Mouse (Mus musculus) stomach, embryonic 15.5 days (tissue): ENCODE measurements around the gene Dnase2b. TPM values are rescaled to one million over a fixed set of nuclear protein-coding genes. Genes with fewer than 3 reads are reported as not detected.

ENCODE experiments used
- ATAC-seq: fragments of 200-750 bp; cut with Nextera tagmentation; 2 replicates; pipeline ENCODE4 v1.8.0; 2017; ENCODE audit warnings: low read depth, moderate number of reproducible peaks, moderate TSS enrichment; ENCODE audit not compliant: insufficient read depth, low FRiP score
- H3K27ac ChIP-seq: fragments of 300-500 bp; sonication (generic); 2 replicates; pipeline ENCODE4 v1.5.1; 2015; ENCODE audit warnings: mild to moderate bottlenecking, inconsistent platforms
- H3K27me3 ChIP-seq: fragments of 300-500 bp; sonication (generic); replicated peaks from 2 replicates; pipeline ENCODE4 v1.6.1; 2015; ENCODE audit warnings: inconsistent platforms
- H3K36me3 ChIP-seq: fragments of 300-500 bp; sonication (generic); 2 replicates; pipeline ENCODE4 v1.6.1; 2015; ENCODE audit warnings: inconsistent platforms
- H3K4me1 ChIP-seq: fragments of 300-500 bp; sonication (generic); 2 replicates; pipeline ENCODE4 v1.6.1; 2015; ENCODE audit warnings: inconsistent platforms
- H3K4me2 ChIP-seq: fragments of 300-500 bp; sonication (generic); 2 replicates; pipeline ENCODE4 v1.6.1; 2015; ENCODE audit warnings: mild to moderate bottlenecking, inconsistent platforms
- H3K4me3 ChIP-seq: fragments of 300-500 bp; sonication (generic); replicated peaks from 2 replicates; pipeline ENCODE4 v1.5.1; 2015; ENCODE audit warnings: inconsistent platforms
- H3K9ac ChIP-seq: fragments of 300-500 bp; sonication (generic); 2 replicates; pipeline ENCODE4 v1.6.1; 2015; ENCODE audit warnings: inconsistent platforms
- H3K9me3 ChIP-seq: fragments of 300-500 bp; sonication (generic); 2 replicates; pipeline ENCODE4 v1.6.1; 2016; ENCODE audit warnings: inconsistent platforms
- WGBS: fragments of 180-500 bp; shearing (Covaris S2); methylation state at CpG from one replicate; pipeline ENCODE4 v1.1.7; 2015; 5-methylcytosine and 5-hydroxymethylcytosine counted together
- polyA plus RNA-seq: library from polyadenylated mRNA; unstranded; fragments of >200 nt; fragmentation: Nextera tagmentation; extraction: Ambion mirVana; gene quantifications from 2 replicates; pipeline ENCODE4 v1.2.1, GENCODE M21; 2015

Dnase2b gene
- polyA plus RNA-seq, 1 experiment from 2014 or later, result 0.24 TPM

DNA sequence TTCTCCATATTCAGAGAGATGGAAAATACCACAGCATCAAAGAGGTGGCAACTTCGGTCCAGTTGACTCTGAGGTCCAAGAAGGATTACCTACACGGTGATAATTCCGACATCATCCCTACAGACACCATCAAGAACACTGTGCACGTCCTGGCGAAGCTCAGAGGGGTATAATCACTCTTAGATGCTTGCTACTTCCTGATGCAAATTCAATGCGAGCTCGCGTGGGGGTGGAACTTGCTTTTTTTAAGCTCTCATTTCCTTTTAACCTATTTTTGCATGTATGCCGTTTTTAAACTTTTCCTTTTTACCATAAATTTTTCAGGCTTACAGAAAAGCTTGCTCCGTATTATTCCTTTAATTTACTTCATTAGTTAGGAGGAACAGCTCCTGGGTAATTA, 5.1 kb downstream of the Dnase2b start:
- Histone ChIP-seq H3K36me3 (no peaks in the 10 kb centered on the region), H3K9me3 (no peaks in the 10 kb centered on the region), H3K27me3 (no peaks in the 10 kb centered on the region), H3K27ac (no peak overlapping the region), H3K4me2 (no peak overlapping the region), H3K4me3 (no peak overlapping the region), H3K9ac (no peak overlapping the region), H3K4me1 (no peaks in the 10 kb centered on the region)
- 79% methylated on average over 10 of the region's 10 CpGs for WGBS
- no peak for ATAC-seq

DNA sequence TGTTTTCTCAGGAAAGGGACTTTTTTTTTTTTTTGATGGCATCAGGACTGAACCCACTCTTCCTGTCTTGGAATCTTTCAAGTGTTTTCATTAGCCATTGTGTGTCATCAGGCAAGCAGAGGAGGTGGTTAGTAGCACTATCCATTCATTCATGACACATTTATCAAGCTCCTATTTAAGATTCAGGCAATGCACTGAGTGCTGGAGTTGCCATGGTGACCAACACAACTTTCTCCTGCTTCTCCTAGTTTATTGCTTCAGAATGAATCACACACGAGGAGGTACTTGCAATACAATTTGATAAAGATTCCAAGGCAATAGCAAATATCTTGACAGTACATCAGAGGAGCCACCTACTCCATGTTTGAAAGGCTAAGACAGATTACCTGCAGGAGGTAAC, 8.0 kb downstream of the Dnase2b start:
- no peaks in the 10 kb centered on the region for H3K4me1 ChIP-seq
- no peak overlapping the region for H3K4me3 ChIP-seq
- 20% methylated on average over 1 of the region's 1 CpGs for WGBS
- H3K36me3 ChIP-seq, result no peaks in the 10 kb centered on the region
- H3K4me2 ChIP-seq, result no peak overlapping the region
- H3K9me3 ChIP-seq, result no peaks in the 10 kb centered on the region
- no peak for ATAC-seq
- H3K9ac ChIP-seq, result no peak overlapping the region
- no peak overlapping the region for H3K27ac ChIP-seq
- no peaks in the 10 kb centered on the region for H3K27me3 ChIP-seq

DNA sequence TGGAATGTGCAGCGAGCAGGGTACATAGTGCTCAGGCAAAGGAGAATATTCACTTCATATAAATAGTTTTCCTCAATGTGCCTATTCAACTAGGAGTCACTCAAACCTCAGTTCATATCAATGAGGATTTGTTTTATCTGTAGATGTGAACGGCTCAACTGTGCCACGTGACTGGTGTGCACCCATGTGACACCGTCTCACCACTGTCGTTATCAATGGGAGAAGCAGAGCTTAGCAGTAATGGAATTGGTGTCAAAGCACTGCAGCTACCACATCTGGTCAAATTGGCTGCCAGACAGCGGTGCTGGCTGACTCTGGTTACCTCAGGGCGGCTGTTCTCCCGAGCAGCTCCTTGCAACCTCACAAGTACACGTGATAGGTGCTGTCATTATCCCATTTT, 10.7 kb downstream of the Dnase2b start:
- WGBS, result 72% methylated on average over 9 of the region's 9 CpGs
- Histone ChIP-seq H3K4me2 (no peak overlapping the region), H3K9me3 (no peaks in the 10 kb centered on the region), H3K27ac (no peak overlapping the region), H3K36me3 (no peaks in the 10 kb centered on the region), H3K4me3 (no peak overlapping the region), H3K27me3 (no peaks in the 10 kb centered on the region), H3K4me1 (no peaks in the 10 kb centered on the region), H3K9ac (no peak overlapping the region)
- ATAC-seq, result no peak

DNA sequence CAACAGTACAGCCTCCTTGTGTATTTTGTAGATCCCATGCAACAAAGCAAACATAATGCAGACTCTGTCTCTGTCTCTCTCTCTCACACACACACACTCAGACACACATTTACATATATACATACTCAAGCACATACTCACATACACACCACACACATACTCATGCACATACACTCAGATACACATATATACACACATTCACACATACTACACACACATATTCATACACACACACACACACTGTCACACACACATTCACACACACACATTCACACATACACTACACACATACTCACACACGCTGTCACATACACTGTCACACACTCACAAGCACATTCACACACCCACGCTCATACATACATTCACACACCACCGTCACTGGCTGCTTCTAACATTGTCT, 12.9 kb downstream of the Dnase2b start:
- Histone ChIP-seq H3K4me2 (no peak overlapping the region), H3K4me3 (no peak overlapping the region), H3K27me3 (no peaks in the 10 kb centered on the region), H3K9me3 (no peaks in the 10 kb centered on the region), H3K4me1 (0 out of 2 replicates have a peak, but pooled peaks cover 2% of the 10 kb centered on the region), H3K27ac (no peak overlapping the region), H3K36me3 (no peaks in the 10 kb centered on the region), H3K9ac (no peak overlapping the region)
- WGBS, result 91% methylated on average over 3 of the region's 3 CpGs
- ATAC-seq, result no peak

DNA sequence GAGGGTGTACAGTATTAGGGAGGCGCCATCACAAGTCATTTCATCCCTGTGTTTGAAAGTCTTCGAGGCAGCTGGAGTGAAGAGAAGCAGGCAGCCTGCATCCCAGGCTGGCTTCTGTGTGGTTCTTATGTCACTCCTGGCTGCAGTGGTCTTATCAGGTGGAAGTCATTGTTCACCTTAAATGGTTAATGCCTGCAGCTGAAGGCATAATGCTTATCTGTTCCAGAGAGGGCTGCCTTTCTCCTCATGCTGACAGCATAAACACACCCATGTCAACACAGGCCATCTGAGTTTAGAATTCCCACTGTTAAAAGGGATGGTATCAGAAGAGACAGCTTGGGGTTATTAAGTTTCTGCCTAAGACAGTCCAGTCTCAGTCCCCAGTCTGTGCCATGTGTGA, 14.2 kb downstream of the Dnase2b start:
- Histone ChIP-seq H3K4me1 (0 out of 2 replicates have a peak, but pooled peaks cover 2% of the 10 kb centered on the region), H3K27ac (no peak overlapping the region), H3K4me2 (no peak overlapping the region), H3K36me3 (no peaks in the 10 kb centered on the region), H3K27me3 (no peaks in the 10 kb centered on the region), H3K9me3 (no peaks in the 10 kb centered on the region), H3K9ac (no peak overlapping the region), H3K4me3 (no peak overlapping the region)
- ATAC-seq, result no peak
- 58% methylated on average over 2 of the region's 2 CpGs for WGBS

DNA sequence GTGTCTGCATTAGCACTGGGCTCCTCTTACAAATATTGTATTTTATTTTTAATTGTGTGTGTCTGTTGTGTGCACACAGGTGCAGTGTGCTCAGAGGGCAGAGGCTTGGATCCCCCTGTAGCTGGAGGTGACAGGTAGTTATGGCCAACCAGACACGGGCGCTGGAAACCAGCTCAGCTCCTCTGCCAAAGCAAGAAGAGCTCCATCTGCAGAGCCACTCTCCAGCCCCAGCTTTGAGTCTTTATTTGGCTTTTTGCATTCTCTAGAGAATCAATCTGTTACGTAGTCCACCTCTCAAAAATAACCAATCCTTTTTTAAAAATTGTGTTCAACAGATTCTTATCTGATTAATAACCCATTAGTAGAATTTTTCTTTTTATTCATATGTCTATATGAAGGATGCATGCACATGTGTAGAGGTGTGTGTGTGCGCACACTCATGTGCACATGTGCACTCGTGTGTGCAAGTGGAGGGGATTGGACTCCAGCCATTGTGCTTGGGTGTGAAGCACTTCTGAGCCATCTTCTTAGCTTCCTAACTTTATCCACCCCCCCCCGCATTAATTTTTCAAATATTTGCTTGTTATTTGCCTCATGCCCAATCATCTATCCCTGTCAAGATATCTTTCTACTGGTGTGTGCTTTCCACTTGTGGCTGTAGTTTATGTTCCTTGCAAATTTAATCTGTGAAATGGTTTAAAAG, 16.0 kb downstream of the Dnase2b start:
- ATAC-seq, result no peak
- no peak overlapping the region for H3K9ac ChIP-seq
- H3K4me2 ChIP-seq, result no peak overlapping the region
- H3K9me3 ChIP-seq, result no peaks in the 10 kb centered on the region
- 74% methylated on average over 6 of the region's 6 CpGs for WGBS
- H3K27ac ChIP-seq, result no peak overlapping the region
- H3K4me1 ChIP-seq, result 0 out of 2 replicates have a peak, but pooled peaks cover 2% of the 10 kb centered on the region
- H3K36me3 ChIP-seq, result no peaks in the 10 kb centered on the region
- H3K27me3 ChIP-seq, result no peaks in the 10 kb centered on the region
- no peak overlapping the region for H3K4me3 ChIP-seq

DNA sequence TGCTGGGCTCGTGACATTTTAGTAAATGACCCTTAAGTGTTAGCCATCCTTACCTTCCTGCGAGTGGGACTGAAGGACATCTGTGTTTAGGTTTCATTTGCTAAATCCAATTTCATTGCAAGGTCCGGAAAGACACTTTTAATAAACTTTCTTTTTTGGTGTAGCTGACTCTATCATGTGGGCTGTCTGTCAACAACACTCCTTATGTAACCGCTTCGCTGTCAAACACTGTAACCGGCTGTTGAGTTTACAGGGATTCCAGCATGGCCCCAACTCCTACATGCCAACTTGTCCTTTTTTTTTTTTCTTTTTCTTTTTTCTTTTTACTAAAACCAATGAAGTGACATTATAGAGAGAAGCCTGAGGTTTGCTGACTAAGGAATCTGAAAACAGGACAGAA, 17.0 kb downstream of the Dnase2b start:
- Histone ChIP-seq H3K36me3 (no peaks in the 10 kb centered on the region), H3K4me1 (0 out of 2 replicates have a peak, but pooled peaks cover 2% of the 10 kb centered on the region), H3K9me3 (no peaks in the 10 kb centered on the region), H3K27me3 (no peaks in the 10 kb centered on the region), H3K9ac (no peak overlapping the region), H3K27ac (no peak overlapping the region), H3K4me3 (no peak overlapping the region), H3K4me2 (no peak overlapping the region)
- ATAC-seq, result no peak
- 57% methylated on average over 6 of the region's 6 CpGs for WGBS

DNA sequence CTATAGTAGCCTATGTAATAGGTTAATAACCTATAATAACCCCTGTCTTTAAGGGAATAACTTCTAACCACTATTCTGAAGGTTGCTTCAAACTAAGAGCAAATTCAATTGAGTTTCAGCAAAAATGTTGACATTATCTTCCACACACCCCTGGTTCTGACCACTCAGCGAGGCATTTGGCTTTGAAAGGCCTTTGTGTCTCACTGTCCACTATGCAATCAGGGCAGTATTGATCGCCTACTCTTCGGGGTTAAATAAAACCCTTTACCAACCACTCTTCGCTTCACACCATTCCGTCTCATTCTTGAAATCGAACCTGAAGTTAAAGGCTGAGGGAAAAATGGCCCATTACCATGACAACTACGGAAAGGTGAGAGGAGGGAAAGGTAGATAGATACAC, 18.5 kb downstream of the Dnase2b start:
- H3K4me1 ChIP-seq, result 0 out of 2 replicates have a peak, but pooled peaks cover 2% of the 10 kb centered on the region
- H3K4me3 ChIP-seq, result no peak overlapping the region
- H3K9ac ChIP-seq, result no peak overlapping the region
- no peak for ATAC-seq
- no peaks in the 10 kb centered on the region for H3K36me3 ChIP-seq
- 84% methylated on average over 7 of the region's 7 CpGs for WGBS
- no peak overlapping the region for H3K27ac ChIP-seq
- no peaks in the 10 kb centered on the region for H3K9me3 ChIP-seq
- H3K27me3 ChIP-seq, result no peaks in the 10 kb centered on the region
- H3K4me2 ChIP-seq, result no peak overlapping the region

DNA sequence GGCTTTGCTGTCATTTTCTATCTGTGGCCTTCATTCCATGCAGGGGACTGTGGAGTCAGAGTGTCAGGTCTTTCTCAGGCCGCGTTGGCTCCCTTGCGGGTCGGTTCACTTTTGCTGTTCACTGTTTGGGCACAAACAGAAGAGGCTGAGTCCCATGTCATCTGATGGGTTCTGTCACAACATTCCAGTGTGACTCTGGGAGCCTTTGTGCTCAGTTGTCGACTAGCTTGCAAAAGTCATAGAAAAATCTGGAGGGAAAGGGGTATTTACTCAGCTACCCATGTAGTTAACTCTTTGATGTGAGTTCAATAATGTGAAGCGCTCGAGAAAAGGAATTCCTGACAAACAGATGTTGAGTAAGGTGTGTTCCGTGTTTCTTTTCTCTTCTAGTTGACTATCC, 19.0 kb downstream of the Dnase2b start:
- H3K9ac ChIP-seq, result no peak overlapping the region
- 79% methylated on average over 8 of the region's 8 CpGs for WGBS

DNA sequence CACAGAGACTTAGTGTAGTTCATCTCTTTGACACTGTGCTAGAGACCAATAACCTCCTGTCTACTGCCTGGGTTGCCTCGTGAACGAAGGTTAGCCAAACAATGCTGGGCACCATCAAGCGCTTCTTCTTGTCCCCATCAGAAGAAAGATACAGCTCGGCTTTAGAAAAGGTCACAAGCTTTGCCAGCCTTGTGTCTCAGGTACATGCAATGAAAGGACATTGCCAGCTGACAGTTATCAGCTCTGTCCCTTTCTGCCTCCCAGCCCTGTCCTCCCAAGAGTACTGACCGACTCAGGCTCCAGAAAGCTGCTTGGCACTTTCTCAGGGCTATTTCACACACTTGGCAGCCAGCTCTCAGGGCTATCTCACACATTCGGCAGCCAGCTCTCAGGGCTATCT, 20.0 kb downstream of the Dnase2b start:
- H3K9ac ChIP-seq, result no peak overlapping the region
- 0 out of 2 replicates have a peak, but pooled peaks cover 2% of the 10 kb centered on the region for H3K4me1 ChIP-seq
- no peaks in the 10 kb centered on the region for H3K36me3 ChIP-seq
- H3K9me3 ChIP-seq, result no peaks in the 10 kb centered on the region
- ATAC-seq, result no peak
- H3K27me3 ChIP-seq, result no peaks in the 10 kb centered on the region
- H3K4me3 ChIP-seq, result no peak overlapping the region
- H3K27ac ChIP-seq, result no peak overlapping the region
- 83% methylated on average over 6 of the region's 6 CpGs for WGBS
- no peak overlapping the region for H3K4me2 ChIP-seq

More for the DNA sequence above, 19.0 kb downstream of the Dnase2b start:
- no peak for ATAC-seq
- H3K4me3 ChIP-seq, result no peak overlapping the region
- H3K36me3 ChIP-seq, result no peaks in the 10 kb centered on the region
- H3K27me3 ChIP-seq, result no peaks in the 10 kb centered on the region
- no peak overlapping the region for H3K4me2 ChIP-seq
- H3K27ac ChIP-seq, result no peak overlapping the region
- 0 out of 2 replicates have a peak, but pooled peaks cover 2% of the 10 kb centered on the region for H3K4me1 ChIP-seq
- H3K9me3 ChIP-seq, result no peaks in the 10 kb centered on the region

DNA sequence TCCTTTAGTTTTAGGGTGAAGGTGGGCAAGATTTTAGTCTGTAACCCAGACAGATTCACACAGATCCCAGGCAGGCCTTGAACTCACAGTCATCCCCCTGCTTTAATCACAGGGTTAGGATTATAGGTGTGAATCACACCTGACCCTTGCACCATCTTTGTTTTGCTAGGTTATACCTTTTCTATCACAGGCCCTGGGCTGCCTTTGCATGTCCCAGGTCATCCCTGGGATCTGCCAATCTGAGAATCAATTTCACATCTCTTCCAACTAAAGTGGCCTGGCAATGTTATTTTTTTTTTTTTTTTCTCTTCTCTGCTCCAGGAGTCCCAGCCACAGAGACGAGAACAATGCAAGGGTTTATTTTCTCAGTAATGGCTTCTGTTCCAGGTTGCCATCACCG, 23.8 kb downstream of the Dnase2b start:
- no peaks in the 10 kb centered on the region for H3K9me3 ChIP-seq
- WGBS, result 56% methylated on average over 2 of the region's 2 CpGs
- H3K9ac ChIP-seq, result no peak overlapping the region
- no peak overlapping the region for H3K4me2 ChIP-seq
- H3K4me3 ChIP-seq, result no peak overlapping the region
- H3K36me3 ChIP-seq, result no peaks in the 10 kb centered on the region
- H3K27ac ChIP-seq, result no peak overlapping the region
- no peak for ATAC-seq
- no peaks in the 10 kb centered on the region for H3K27me3 ChIP-seq
- H3K4me1 ChIP-seq, result no peaks in the 10 kb centered on the region

DNA sequence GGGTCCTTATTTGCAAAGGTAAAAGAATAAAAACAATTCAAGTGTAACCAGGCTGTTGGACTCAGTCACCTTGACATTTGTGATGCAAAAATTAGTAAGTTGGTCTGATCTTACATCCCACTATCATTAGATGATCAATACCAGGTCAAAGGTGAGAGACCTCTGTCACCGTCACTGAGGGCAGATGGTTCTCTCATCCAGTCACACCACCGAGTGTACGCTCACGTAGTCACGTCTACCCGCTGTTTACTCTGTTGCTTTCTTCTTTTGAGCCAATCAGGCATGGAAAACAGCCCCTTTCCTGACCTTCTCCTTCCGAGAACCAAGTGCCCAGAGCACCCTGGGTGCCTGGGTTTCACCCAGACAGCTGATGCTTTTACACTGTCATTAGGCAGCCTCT, 24.2 kb downstream of the Dnase2b start:
- Histone ChIP-seq H3K36me3 (no peaks in the 10 kb centered on the region), H3K27ac (no peak overlapping the region), H3K4me2 (no peak overlapping the region), H3K9me3 (no peaks in the 10 kb centered on the region), H3K4me3 (no peak overlapping the region), H3K9ac (no peak overlapping the region), H3K4me1 (no peaks in the 10 kb centered on the region), H3K27me3 (no peaks in the 10 kb centered on the region)
- 76% methylated on average over 7 of the region's 7 CpGs for WGBS
- no peak for ATAC-seq

DNA sequence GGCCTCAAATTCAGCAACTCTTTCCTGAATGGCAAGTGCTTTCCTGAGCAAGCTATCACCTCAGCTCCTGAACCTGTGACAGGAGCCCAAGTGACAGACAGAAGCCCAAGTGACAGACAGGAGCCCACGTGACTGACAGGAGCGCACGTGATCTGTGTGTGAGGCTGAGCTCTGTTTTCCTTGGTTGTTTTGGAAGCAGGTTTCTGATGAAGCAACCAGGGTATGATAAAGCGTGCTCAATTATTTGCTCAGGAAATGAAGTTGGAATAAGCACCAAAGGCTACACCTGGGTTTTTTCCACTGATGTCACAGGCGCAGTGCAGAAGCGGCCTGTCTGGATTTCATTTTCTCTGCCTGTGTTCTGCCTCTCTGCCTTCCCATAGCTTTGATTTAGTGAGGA, 25.9 kb downstream of the Dnase2b start:
- Histone ChIP-seq H3K4me2 (no peak overlapping the region), H3K27me3 (no peaks in the 10 kb centered on the region), H3K4me1 (no peaks in the 10 kb centered on the region), H3K36me3 (no peaks in the 10 kb centered on the region), H3K9ac (no peak overlapping the region), H3K9me3 (no peaks in the 10 kb centered on the region), H3K27ac (no peak overlapping the region), H3K4me3 (no peak overlapping the region)
- 74% methylated on average over 6 of the region's 6 CpGs for WGBS
- no peak for ATAC-seq
